Mouse (Mus musculus): ENCODE data around the gene Sgca. TPM values are rescaled to one million over a fixed set of nuclear protein-coding genes. Genes with fewer than 3 reads are reported as not detected.
A peak's percentile ranks its signal among the peaks of the same experiment; 100 is the strongest.

Gene Sgca
- polyA plus RNA-seq, 1 experiment, result 54.4 TPM

GRCm38 (mm10) chr11:94929599-94929998, 46.5 kb downstream of the Sgca start:
- no peak overlapping the region for H3K4me3 ChIP-seq (replicated peaks; ENCODE audit: extremely low read depth, low read depth, low read length)
- 45% methylated on average over 9 of the region's 9 CpGs for WGBS
- DNase-seq, result no peak
- TF ChIP-seq CTCF (IDR thresholded peaks at IDR 0.05; ENCODE audit: insufficient read depth, low read length), result no peak
- TF ChIP-seq POLR2A (IDR thresholded peaks at IDR 0.05; ENCODE audit: borderline replicate concordance, extremely low read depth, low read depth, low read length), result no peak
- H3K4me1 ChIP-seq (ENCODE audit: control insufficient read depth, insufficient read depth, low read length), result peaks cover 3% of the 10 kb centered on the region; the same call in 1 of the 2 replicates

DNA sequence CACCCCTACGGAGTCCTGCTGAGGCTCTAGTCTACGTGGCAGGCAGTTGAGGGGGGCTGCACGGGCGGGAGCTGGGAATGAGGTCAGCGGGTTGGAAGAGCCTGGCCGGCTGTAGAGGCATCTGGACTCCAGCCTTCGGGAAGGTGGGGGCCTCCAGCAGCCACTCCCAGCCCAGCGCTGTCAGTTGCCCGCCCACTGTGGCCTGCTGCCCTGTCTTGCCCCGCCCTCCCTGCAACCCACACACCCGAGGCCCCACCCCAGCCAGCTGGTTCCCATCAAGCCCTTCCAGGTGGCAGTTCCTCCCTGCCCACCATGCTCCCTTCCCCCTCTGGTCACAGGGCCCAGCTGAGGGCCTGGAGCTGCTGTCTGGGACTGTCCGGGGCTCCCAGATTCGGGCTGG, 47.3 kb downstream of the Sgca start:
- 5% methylated on average over 13 of the region's 13 CpGs for WGBS
- peaks cover 3% of the 10 kb centered on the region; the same call in 1 of the 2 replicates for H3K4me1 ChIP-seq (ENCODE audit: control insufficient read depth, insufficient read depth, low read length)
- no peak overlapping the region for H3K4me3 ChIP-seq (replicated peaks; ENCODE audit: extremely low read depth, low read depth, low read length)
- TF ChIP-seq POLR2A (IDR thresholded peaks at IDR 0.05; ENCODE audit: borderline replicate concordance, extremely low read depth, low read depth, low read length), result no peak
- no peak for TF ChIP-seq CTCF (IDR thresholded peaks at IDR 0.05; ENCODE audit: insufficient read depth, low read length)
- DNase-seq, result peak; percentile 66

- no peak for DNase-seq
- H3K4me3 ChIP-seq (replicated peaks; ENCODE audit: extremely low read depth, low read depth, low read length), result no peak overlapping the region
- WGBS, result 14% methylated on average over 5 of the region's 5 CpGs
- H3K4me1 ChIP-seq (ENCODE audit: control insufficient read depth, insufficient read depth, low read length), result peaks cover 3% of the 10 kb centered on the region; the same call in 1 of the 2 replicates
- TF ChIP-seq POLR2A (IDR thresholded peaks at IDR 0.05; ENCODE audit: borderline replicate concordance, extremely low read depth, low read depth, low read length) (no peak), CTCF (IDR thresholded peaks at IDR 0.05; ENCODE audit: insufficient read depth, low read length) (no peak)
These were observed 48.3 kb downstream of the Sgca start for GRCm38 (mm10) chr11:94927771-94928291.

- peaks cover 3% of the 10 kb centered on the region; the same call in 1 of the 2 replicates for H3K4me1 ChIP-seq (ENCODE audit: control insufficient read depth, insufficient read depth, low read length)
- TF ChIP-seq CTCF (IDR thresholded peaks at IDR 0.05; ENCODE audit: insufficient read depth, low read length) (no peak), POLR2A (IDR thresholded peaks at IDR 0.05; ENCODE audit: borderline replicate concordance, extremely low read depth, low read depth, low read length) (no peak)
- H3K4me3 ChIP-seq (replicated peaks; ENCODE audit: extremely low read depth, low read depth, low read length), result no peak overlapping the region
- no peak for DNase-seq
- 50% methylated on average over 11 of the region's 11 CpGs for WGBS
These were observed 49.7 kb downstream of the Sgca start for GRCm38 (mm10) chr11:94926431-94926830.

DNA sequence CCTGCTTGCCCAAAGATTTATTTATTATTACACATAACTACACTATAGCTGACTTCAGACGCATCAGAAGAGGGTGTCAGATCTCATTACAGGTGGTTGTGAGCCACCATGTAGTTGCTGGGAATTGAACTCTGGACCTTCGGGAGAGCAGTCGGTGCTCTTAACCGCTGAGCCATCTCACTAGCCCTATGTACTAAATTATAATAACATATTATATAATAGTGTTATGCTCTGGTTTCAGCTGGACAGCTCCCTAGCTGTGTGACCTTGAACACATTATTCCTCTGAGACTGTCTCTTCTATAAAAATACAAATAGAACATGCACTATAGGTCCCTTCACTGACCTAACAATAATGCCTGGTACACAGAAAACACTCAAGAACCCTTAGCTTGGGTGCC, 51.1 kb downstream of the Sgca start:
- no peak for DNase-seq
- TF ChIP-seq CTCF (IDR thresholded peaks at IDR 0.05; ENCODE audit: insufficient read depth, low read length) (no peak), POLR2A (IDR thresholded peaks at IDR 0.05; ENCODE audit: borderline replicate concordance, extremely low read depth, low read depth, low read length) (no peak)
- Histone ChIP-seq H3K4me3 (replicated peaks; ENCODE audit: extremely low read depth, low read depth, low read length) (no peak overlapping the region), H3K4me1 (ENCODE audit: control insufficient read depth, insufficient read depth, low read length) (peaks cover 3% of the 10 kb centered on the region; the same call in 1 of the 2 replicates)
- 86% methylated on average over 4 of the region's 4 CpGs for WGBS

- H3K4me1 ChIP-seq (ENCODE audit: control insufficient read depth, insufficient read depth, low read length), result no peaks in the 10 kb centered on the region; the same call in 1 of the 2 replicates
- DNase-seq, result no peak
- no peak for TF ChIP-seq CTCF (IDR thresholded peaks at IDR 0.05; ENCODE audit: insufficient read depth, low read length)
- TF ChIP-seq POLR2A (IDR thresholded peaks at IDR 0.05; ENCODE audit: borderline replicate concordance, extremely low read depth, low read depth, low read length), result no peak
- WGBS, result 25% methylated on average over 6 of the region's 6 CpGs
- H3K4me3 ChIP-seq (replicated peaks; ENCODE audit: extremely low read depth, low read depth, low read length), result no peak overlapping the region
These were observed 55.1 kb downstream of the Sgca start for GRCm38 (mm10) chr11:94920996-94921401.

DNA sequence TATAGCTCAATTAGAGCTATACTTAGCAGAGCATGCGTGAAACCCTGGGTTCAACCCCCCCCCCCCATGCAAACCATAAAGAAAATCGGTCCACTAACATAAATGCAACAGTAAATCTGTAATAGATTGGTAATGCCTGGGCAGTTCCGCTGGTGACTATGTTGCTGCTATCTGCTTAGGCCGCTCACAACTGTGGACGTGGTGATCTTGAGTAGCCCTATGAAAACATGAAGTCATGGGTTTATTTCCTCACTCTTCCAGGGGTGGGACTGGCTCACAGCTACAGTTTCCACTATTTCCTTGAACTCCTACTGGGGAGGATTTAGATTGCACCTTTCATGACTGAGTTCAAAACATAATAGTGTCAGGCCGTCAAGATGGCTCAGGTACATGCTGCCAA, 58.4 kb downstream of the Sgca start:
- H3K4me1 ChIP-seq (ENCODE audit: control insufficient read depth, insufficient read depth, low read length), result peaks cover 4% of the 10 kb centered on the region
- no peak overlapping the region for H3K4me3 ChIP-seq (replicated peaks; ENCODE audit: extremely low read depth, low read depth, low read length)
- DNase-seq, result no peak
- 62% methylated on average over 6 of the region's 6 CpGs for WGBS
- TF ChIP-seq CTCF (IDR thresholded peaks at IDR 0.05; ENCODE audit: insufficient read depth, low read length), result no peak
- no peak for TF ChIP-seq POLR2A (IDR thresholded peaks at IDR 0.05; ENCODE audit: borderline replicate concordance, extremely low read depth, low read depth, low read length)

- WGBS, result 33% methylated on average over 4 of the region's 4 CpGs
- Histone ChIP-seq H3K4me3 (replicated peaks; ENCODE audit: extremely low read depth, low read depth, low read length) (no peak overlapping the region), H3K4me1 (ENCODE audit: control insufficient read depth, insufficient read depth, low read length) (peaks cover 4% of the 10 kb centered on the region)
- DNase-seq, result peak; percentile 38
- TF ChIP-seq POLR2A (IDR thresholded peaks at IDR 0.05; ENCODE audit: borderline replicate concordance, extremely low read depth, low read depth, low read length), result no peak
- TF ChIP-seq CTCF (IDR thresholded peaks at IDR 0.05; ENCODE audit: insufficient read depth, low read length), result no peak
These were observed 59.6 kb downstream of the Sgca start for GRCm38 (mm10) chr11:94916477-94916876.

DNA sequence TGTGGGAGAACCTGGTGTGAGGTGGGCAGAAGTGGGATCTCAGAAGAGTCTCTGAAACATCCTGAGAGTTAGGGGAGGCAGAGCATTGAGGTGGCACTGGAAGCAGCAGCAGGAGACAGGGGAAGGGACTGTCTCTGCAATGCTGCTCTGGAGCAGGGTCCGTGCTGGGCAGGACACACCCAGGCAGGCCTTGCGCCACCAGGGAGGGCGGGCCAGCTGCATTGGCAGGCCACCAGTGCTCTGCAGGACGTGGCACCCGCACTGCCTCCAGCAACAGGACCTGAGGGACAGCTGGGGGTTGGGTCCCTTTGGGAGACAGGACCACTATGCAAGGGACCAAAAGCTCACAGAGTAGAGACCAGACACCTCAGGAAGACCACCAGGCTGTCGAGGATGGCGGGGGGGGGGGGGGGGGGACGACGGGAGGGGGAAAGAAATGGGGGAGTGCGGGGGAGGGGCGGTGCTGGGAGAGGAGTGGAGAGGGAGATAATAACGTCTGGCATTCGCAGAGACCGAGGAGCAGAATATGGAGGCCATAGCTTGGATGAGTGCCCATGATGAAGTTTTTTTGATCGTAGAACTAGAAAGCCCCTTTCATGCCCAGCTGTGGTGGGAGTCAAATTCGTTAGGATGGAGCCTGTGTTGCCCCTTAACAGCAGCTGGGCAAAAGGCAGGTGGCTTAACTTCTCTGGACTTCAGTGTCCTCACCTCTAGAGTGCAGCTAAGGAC, 60.3 kb downstream of the Sgca start:
- Histone ChIP-seq H3K4me3 (replicated peaks; ENCODE audit: extremely low read depth, low read depth, low read length) (no peak overlapping the region), H3K4me1 (ENCODE audit: control insufficient read depth, insufficient read depth, low read length) (peaks cover 4% of the 10 kb centered on the region)
- peak; percentile 67 for DNase-seq
- WGBS, result 14% methylated on average over 13 of the region's 16 CpGs
- TF ChIP-seq CTCF (IDR thresholded peaks at IDR 0.05; ENCODE audit: insufficient read depth, low read length) (no peak), POLR2A (IDR thresholded peaks at IDR 0.05; ENCODE audit: borderline replicate concordance, extremely low read depth, low read depth, low read length) (no peak)

Data from lung, adult 2 months (tissue).